Mouse (Mus musculus) mouse trophoblast stem cell (cell line): ENCODE measurements around the gene Tmem198b.
"Not testable (repeated sequence)": the region's sequence is repeated elsewhere in the genome, so short reads cannot be mapped to it uniquely, and the experiment has no call there.

Experiments
- in situ Hi-C, 2 experiments: fragments of 300-500 bp; cut with MseI, MboI; formaldehyde crosslinking; loops; 2 replicates in 1 of 2; 3 replicates in 1 of 2; pipeline ENCODE4 v1.15.1; 2025

The Tmem198b gene

DNA sequence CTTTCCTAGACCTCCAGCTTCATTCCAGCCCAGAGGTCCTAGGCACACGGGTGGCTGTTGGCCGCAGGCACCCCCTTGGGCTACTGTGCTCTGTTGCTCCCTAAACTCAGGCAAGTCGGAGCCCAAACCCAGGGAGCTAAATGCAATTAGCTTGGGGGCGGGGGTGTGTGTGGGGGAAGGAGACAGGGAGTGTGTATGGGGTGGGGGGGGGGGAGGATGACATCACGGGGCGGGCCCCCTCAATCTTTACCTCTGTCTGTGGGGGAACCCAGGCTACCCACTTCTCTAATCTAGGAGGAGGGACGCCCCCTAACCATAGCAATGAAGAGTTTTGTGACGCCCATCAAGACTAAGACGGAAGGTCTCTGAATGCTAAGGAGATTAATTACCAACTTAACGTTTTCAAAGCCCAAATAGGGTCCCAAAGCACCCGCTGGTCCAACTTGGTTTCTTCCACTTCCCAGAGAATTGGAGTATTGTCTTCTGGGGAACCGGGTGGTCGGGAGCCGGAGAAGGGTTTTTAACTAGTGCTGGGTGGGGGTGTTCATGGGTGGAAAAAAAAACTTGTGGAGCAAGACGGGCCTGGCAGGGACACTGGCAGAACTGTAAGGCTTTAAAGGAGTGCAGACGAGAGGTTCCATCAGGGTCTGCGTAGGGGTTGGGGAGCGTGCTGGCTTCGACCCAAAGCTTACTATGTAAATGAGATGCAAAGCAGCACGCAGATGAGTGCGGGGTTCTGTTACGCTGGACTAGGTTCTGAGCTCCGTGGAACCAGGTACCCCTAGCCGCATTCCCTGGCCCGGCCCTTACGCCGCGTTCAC is at the start of gene Tmem198b:
Gene Tmem198b, minus strand, starts transcription at position 100 of the 821 bp plus-strand sequence.
- in situ Hi-C loops: no loop called here

DNA sequence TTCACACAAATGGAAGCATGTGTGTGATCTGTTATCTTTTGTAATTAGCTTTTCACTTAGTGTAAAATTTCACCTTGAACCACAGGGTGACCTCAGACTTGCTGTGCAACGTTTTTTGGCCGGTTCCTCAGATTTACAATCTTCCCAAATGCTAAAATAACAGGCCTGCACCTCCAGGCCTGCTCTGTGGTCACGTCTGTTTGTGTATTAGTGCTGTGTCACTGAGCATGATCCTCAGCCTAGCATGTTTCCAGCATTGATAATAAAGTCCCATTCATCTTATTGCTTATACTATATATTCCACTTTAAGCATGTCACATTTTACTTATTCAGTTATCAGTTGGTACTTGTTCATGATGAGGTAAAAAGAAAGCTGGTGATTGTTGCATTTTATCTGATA is 46.2 kb upstream of the Tmem198b start:
- in situ Hi-C loops: no loop called here

DNA sequence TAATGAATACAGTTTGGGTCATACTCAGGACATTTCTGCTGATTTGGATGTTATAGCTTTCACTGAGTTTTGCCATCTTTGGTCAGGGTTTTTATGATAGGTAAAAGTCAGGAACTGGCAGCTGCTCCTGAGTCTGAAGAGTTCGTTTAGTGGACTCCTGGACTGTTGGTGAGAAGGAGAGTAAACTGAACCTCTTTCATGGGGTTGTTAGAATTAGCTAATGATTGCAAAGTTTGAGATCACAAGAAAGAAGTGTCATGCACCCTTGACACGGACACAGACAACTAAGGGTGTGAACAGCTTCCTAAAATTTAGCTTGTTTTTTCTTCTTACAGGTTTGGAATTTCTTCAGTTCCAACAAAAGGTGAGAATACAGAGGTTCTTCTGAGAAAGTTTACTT is 44.3 kb upstream of the Tmem198b start:
- in situ Hi-C loops: no loop called here

DNA sequence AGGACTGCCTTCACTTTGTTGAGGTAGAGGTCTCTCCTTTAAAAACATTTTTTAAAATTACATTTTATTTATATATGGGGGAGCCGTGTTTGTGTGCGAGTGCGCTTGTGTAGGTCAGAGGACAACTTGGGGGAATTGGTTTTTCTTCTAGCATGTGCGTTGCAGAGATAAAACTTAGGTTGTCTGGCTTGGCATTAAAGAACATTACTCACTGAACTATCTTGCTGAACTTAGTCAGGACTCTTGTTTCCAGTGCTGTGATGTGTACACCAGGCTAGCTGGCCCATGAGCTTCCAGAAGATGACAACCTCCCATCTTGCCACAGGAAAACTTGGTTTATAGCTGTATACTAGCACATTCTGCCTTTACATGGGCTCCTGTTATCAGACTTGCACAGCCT is 42.5 kb upstream of the Tmem198b start:
- in situ Hi-C loops: no loop called here

DNA sequence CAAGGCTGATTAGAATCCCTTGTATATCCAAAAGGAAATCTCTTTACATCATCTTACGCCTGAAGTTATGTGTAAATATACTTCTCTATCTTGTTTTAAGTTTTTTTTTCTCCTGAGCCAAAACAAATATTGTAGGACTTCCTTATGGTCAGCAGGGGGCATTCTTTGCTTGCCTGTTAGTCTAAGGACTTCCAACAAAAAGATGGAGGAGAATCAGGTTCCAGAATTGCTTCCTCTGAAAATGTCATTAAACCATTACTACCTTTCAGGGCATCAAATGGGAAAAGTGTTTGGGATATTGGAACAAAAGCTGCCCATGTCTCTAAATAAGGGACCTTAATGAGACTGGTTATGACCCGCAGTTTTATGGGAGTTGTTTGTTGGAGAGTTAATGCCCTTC is 41.3 kb upstream of the Tmem198b start:
- in situ Hi-C loops: no loop called here

DNA sequence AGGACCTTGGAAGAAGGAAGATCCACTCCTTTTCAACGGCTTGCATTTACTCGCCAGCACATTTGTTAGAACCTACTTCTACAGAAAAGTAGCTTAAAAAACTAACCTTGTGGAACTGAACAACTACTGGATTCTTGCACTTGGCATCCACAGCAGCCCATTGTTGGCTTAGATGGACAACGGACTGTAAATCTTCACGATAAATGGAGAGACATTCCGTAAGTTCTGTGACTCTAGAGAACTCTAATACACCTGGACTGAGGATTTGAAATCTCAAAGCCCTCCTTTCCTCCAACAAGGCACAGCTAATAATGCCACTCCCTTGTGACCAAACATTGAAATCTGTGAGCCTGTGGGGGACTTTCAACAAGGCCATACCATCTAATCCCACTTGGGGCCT is 39.1 kb upstream of the Tmem198b start:
- in situ Hi-C loops: no loop called here

DNA sequence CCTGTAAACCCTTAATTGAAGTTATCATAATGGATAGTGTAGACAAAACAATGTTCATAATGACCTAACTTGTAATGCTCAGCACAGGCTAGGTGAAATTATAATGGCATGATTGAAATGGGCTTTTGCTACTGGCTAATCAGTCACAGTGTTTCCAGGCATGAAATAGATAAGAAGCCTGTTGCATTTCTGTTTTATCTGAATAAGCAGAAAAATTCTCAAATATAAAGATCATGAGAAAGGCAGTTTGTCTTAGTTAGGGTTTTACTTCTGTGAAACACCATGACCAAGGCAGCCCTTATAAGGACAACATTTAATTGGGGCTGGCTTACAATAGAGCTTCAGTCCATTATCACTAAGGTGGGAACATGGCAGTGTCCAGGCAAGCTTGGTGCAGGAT is 36.4 kb upstream of the Tmem198b start:
- in situ Hi-C loops: no loop called here

DNA sequence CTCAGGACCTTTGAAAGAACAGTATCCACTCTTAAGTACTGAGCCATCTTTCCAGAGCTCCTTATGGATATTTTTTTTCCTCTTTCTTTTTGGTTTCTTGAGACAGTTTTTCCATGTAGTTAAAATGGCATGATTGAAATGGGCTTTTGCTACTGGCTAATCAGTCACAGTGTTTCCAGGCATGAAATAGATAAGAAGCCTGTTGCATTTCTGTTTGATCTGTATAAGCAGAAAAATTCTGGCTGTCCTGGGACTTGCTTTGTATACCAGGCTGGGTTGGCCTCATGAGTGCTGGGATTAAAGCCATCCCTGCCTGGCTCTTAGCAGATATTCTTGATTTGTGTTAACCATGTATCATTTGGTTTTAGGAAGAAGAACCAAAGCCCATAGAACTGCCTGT is 35.3 kb upstream of the Tmem198b start:
- in situ Hi-C loops: no loop called here

DNA sequence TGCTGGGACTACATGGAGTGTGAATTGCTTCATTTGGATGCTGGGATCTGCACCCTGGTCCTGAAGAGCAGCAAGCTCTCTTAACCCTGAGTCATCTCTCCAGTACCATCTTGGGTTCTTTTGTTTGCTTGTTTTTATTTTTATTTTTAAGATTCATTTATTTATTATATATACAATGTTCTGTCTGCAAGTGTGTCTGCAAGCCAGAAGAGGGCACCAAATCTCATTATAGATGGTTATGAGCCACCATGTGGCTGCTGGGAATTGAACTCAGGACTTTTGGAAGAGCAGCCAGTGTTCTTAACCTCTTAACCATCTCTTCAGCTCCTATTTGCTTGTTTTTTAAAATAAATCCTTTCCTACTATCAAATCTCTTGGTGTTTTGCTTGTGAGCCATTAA is 33.2 kb upstream of the Tmem198b start:
- in situ Hi-C loops: no loop called here

DNA sequence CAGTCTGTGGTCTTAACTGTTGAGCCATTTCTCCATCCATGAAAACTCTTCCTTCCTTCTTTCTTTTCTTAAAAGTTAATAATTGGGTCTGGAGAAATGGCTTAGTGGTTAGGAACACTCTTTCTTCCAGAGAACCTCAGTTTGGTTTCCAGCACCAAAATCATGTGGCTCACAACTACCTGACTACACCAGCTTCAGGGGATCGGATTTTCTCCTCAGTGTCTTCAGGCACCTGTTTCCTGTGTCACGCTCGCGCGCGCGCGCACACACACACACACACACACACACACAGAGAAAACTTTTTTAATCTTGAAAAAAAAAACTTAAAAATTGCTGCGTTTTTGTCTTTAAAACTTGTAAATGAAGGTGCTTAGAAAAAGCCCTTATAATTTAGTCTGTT is 19.7 kb upstream of the Tmem198b start:
- in situ Hi-C loops: no loop called here

DNA sequence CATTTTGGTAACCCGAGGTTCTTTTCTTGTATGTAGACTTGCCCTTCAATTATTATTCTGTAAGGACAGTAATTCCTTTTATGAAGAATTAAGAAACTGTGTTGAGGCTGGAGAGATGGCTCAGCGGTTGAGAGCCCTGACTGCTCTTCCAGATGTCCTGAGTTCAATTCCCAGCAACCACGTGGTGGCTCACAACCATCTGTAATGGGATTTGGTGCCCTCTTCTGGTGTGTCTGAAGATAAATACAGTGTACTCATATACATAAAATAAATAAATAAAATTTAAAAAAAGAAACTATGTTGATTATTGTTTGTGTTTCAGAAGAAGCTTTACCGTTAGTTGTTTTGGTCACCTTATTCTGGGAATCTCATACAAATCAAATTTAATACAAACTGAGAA is 18.9 kb upstream of the Tmem198b start:
- in situ Hi-C loops: not testable (repeated sequence)

DNA sequence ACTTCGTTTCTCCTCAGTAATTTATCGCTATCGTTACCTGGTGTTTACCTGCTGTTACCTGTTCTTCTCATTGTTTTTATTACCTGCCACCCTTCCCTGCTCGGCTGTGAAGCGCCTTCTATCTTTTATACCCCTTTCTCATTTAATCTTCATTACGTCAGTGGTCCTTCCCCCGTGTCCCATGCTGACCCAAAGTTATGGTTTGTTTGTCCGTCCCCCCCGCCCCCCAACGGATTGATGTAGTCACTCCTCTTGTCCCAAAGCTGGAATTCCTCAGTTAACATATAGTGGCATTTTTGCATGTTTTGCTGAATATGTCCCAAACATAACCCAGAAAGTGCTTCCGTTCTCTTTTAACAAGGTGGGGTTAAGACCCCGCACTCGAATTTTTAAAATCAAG is 18.0 kb upstream of the Tmem198b start:
- in situ Hi-C loops: no loop called here

DNA sequence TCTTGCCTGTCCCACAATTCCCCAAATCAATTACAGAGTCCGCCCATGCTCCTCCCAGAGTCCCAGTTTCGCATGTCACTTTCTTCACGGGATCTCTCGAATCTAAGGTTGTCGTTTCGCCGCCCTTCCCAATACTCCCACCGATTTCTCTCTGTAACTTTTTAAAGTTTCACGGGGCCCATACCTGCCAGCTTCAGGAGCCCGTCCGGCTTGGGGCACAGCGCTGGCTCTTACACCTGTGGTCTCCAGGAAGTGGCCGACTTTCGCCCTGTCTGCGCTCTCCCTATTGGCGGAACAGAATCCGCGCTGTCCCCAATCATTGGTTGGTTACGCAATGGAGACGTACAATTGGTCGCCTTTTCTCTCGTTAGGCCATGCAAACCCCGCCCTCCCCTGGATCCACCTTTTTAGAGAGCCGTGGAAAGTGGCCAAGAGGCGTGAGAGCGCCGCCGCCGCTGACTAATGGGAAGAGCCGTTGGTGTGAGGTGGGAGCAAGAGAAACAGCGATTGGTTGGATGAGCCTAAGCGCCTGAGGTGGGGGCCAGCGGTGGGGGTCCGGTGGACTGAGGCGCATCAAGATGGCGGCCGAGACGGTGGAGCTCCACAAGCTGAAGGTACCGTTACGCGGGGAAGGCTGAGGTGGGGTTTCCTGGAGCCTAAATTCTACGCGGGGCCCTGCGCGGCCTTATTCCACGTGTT is 17.3 kb upstream of the Tmem198b start, which contains the start of gene Ormdl2:
Gene Ormdl2, minus strand, starts transcription at position 288 of the 699 bp plus-strand sequence.
- in situ Hi-C loops: no loop called here

DNA sequence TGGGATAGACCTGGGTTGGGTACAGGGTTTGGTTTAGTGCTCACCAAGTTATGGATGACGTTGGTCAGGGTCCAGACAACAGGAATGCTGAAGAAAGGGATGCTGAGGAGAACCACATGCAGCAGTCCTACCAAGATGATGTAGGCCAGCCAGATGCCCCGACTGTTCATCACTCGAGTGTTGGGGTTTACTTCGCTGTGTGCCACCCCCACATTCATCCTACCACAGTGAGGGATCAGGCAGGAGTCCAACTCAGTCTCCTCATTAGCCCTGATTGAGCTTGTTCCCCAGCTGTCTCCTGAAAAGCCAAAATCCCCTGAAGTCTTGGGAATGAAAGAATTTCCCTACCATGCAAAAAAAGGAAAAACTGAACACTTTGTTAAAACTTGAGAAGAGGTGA is 16.0 kb upstream of the Tmem198b start:
- in situ Hi-C loops: no loop called here

DNA sequence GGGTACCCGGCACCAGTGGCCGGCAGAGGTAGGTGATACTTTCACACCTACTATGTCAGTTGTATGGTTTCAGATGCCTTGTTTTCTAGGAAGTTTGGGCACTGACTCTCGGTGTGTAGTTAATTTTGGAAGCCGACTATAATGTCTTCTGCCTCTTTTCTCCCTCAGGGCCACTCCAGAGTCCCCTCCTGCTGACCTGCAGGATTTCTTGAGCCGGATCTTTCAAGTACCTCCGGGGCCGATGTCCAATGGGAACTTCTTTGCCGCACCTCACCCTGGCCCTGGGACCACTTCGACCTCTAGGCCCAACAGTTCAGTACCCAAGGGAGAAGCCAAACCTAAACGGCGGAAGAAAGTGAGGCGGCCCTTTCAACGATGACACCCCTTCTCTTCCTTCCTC is 12.9 kb upstream of the Tmem198b start, which contains the start of gene Sarnp:
Gene Sarnp, plus strand, starts transcription at position 301 of the 400 bp plus-strand sequence.
- in situ Hi-C loops: no loop called here

DNA sequence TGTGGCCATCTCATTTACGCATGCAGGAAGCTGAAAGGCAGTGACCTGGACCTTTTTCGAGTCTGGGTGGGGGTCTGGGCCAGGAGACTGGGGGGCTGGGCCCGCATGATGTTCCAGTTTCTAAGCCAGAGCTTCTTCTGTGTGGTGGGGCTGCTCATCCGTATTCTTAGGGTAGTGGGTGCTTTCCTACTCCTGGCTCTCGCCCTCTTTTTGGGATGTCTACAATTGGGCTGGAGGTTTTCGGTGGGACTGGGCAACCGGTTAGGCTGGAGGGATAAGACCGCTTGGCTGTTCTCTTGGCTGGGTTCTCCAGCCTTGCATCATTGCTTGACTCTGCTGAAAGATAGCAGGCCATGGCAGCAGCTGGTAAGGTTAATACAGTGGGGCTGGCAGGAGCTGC is 2.8 kb upstream of the Tmem198b start:
- in situ Hi-C loops: no loop called here

DNA sequence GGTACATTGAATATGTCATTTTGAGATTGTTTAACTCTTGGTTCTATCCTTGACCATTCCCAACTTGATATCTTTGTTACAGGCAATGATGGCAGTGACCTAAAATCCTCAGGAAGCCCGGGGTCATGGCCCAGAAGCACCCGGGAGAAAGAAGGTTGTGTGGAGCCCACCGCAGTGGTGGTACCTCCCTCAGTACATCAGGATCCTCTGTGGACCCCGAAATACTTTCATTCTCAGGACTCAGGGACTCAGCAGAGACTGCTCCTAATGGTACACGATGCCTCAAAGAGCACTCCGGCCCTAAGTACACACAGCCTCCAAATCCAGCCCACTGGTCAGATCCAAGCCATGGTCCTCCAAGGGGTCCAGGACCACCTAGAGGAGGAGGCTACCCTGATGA is 1.9 kb upstream of the Tmem198b start:
- in situ Hi-C loops: no loop called here

DNA sequence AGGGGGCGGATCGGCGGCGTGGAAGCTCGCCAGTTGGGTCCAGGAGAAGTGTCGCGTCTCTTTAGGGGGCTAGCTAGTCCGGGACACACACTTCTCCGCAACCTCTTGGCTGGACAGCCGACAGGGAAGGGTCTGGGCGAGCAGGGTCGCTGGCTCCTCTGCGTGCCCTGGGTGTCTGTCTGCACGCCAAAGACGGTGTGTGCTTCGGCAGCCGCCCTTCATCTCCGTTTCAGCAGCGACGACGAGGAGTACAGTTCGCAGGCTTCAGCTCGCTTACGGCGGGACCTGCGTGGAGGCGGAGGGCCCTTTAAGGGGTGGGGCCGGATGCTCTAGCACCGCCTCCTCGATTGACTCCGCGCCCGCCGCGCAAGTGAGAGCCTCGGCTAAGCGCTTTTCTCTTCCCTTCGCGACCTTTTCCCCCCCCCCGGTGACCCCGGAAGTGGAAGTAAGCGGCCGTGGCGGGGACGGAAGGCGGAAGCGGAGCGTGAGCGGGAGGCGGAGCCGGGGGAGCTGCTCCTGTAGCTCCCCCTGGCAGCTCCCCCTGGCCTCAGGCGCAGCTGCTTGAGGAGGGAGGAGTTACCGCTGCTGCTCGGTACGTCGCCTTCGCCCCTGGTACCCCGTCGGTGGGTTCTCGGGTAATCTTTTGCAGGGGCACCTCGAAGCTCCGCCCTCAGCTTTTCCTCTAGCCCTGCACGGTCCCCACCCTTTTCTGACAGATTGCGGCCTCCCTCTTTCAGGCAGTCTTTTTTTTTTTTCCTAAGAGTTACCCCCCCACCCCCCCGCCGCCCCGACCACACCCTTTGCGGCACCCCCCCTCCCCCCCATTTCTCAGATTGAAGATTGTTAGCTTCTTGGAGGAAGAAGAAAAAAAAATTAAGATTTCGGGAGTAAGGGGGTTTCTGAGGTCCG is 1.2 kb upstream of the Tmem198b start:
- in situ Hi-C loops: no loop called here

DNA sequence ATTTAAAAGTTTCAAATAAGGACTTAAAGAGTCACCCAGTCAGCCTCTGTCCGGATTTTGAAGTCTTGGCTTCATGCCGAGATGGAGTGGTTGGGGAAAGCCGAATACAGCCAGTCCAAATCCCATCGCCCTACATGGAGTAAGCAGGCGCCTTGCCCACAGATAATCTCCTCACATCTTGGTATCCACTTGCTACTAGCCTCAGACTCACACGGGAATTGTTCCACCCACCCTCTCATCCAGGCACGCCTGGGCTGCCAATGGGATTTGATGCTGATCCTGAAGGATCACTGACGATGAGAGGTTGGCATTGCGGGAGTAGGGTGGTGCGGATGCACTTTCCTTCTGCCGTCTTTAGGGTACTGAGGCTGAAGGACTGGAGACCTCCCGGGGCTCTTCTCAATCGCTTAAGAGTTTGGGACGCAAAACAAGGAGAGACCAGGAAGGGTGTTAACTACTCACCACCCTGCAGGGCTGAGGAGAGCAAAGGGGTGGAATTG is 349 bp downstream of the Tmem198b start, which contains the start of gene Dnajc14:
Gene Dnajc14, plus strand, starts transcription at position 292 of the 500 bp plus-strand sequence.
- in situ Hi-C loops: no loop called here

DNA sequence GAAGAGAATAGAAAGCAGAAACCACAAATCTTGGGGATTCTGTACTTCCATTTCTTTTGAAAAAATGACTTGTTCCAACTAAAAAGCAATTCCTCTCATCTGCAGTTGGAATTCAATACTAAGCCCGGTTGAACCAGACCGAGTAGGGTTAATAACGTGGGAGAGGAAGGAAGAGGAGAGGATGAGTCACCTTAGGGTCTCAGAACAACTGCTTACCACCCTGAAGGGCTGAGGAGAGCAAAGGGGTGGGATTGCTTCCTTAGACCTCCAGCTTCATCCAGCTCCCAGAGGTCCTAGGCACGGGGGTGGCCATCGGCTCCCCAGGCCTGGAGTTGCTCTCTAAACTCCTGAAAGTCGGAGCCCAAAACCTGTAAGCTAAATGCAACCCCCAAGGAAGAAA is 809 bp downstream of the Tmem198b start:
- in situ Hi-C loops: no loop called here

DNA sequence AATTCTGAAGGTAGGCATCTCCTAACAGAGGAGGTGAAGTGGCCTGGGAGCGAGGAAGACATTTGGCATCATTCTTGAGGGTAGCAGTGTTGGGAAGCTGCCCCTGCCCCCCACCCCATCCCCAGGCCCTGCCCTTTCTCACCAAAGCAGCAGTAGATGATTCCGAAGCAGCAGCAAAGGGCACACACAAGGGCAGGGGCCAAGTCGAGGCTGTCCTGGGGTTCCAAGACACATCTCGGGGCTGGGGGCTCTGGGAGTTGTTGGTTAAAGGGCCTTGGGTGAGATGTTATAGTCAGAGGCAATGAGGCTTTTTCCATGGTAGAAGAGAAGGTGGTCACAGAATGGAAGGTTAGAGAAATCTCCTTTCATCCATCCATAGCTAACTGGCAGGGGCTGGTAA is 1.2 kb downstream of the Tmem198b start:
- in situ Hi-C loops: no loop called here
